Mouse (Mus musculus) lung, postnatal 0 days (tissue): Measurements from ENCODE around the gene Dnah5. TPM values are rescaled to one million over a fixed set of nuclear protein-coding genes. Genes with fewer than 3 reads are reported as not detected.
"Not testable (repeated sequence)": the region's sequence is repeated elsewhere in the genome, so short reads cannot be mapped to it uniquely, and the experiment has no call there.

Experiments
- ATAC-seq: fragments of 200-750 bp; cut with Nextera tagmentation; 2 replicates; pipeline ENCODE4 v1.8.0; 2017; ENCODE audit warnings: moderate library complexity
- DNase-seq: peaks from one replicate; pipeline ENCODE4 v3.0.0-alpha.2; 2016; ENCODE audit warnings: low spot score
- H3K27ac ChIP-seq: fragments of 300-500 bp; sonication (generic); 2 replicates; pipeline ENCODE4 v1.5.1; 2014; ENCODE audit warnings: antibody characterized with exemption, mild to moderate bottlenecking, low read length, mixed read lengths
- H3K27me3 ChIP-seq: fragments of 300-500 bp; sonication (generic); replicated peaks from 2 replicates; pipeline ENCODE4 v1.6.1; 2014; ENCODE audit warnings: low read length, mixed read lengths; ENCODE audit not compliant: insufficient read depth
- H3K36me3 ChIP-seq: fragments of 300-500 bp; sonication (generic); 2 replicates; pipeline ENCODE4 v1.6.1; 2014; ENCODE audit warnings: low read length, mixed read lengths; ENCODE audit not compliant: insufficient read depth
- H3K4me1 ChIP-seq: fragments of 300-500 bp; sonication (generic); 2 replicates; pipeline ENCODE4 v1.6.1; 2014; ENCODE audit warnings: antibody characterized with exemption, low read depth, low read length, mixed read lengths; ENCODE audit not compliant: insufficient read depth
- H3K4me2 ChIP-seq: fragments of 300-500 bp; sonication (generic); replicated peaks from 2 replicates; pipeline ENCODE4 v1.6.1; 2014; ENCODE audit warnings: low read depth, mild to moderate bottlenecking, low read length, moderate library complexity, mixed read lengths
- H3K4me3 ChIP-seq: fragments of 300-500 bp; sonication (generic); 2 replicates; pipeline ENCODE4 v1.5.1; 2014; ENCODE audit warnings: low read depth, low read length
- H3K9ac ChIP-seq: fragments of 300-500 bp; sonication (generic); replicated peaks from 2 replicates; pipeline ENCODE4 v1.6.1; 2014; ENCODE audit warnings: low read depth, mild to moderate bottlenecking
- H3K9me3 ChIP-seq: fragments of 300-500 bp; sonication (generic); 2 replicates; pipeline ENCODE4 v1.6.1; 2016; ENCODE audit warnings: low read length, mixed read lengths
- CTCF ChIP-seq: IDR thresholded peaks from 2 replicates; pipeline ENCODE4 v1.5.1; 2016; ENCODE audit warnings: antibody characterized with exemption, mild to moderate bottlenecking
- EP300 ChIP-seq: IDR thresholded peaks from 2 replicates; pipeline ENCODE4 v1.6.1; 2016; ENCODE audit warnings: antibody characterized with exemption, mild to moderate bottlenecking, control low read depth
- WGBS: fragments of 180-500 bp; shearing (Covaris S2); extraction: QIAGEN DNeasy Blood & Tissue Kit; methylation state at CpG from one replicate; pipeline ENCODE4 v1.1.7; 2014; 5-methylcytosine and 5-hydroxymethylcytosine counted together
- polyA plus RNA-seq: library from polyadenylated mRNA; unstranded; fragments of >200 nt; fragmentation: Nextera tagmentation; extraction: Ambion mirVana; gene quantifications from 2 replicates; pipeline ENCODE4 v1.2.1, GENCODE M21; 2015

Dnah5 gene
- polyA plus RNA-seq, 1 experiment from 2014 or later: 1.1 TPM

DNA sequence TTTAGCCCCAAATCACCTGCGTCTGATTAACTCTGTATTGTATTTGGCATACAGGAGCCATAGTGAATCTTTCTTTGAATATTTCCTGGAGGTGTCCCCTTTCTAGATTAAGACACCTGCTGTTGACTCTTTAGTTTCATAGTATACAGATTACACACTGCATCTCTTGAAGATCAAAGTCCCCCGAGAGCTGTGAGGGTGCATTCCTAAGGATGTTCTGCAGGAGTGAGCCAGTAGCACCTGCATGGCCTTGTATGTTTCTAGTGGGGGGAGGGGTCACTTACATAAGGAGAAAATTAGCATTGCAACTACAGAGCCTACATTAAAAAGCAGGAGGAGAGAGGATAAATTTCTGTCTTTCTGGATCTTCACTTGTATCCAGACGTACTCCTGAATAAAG, 201.1 kb downstream of the Dnah5 start:
- no peaks in the 10 kb centered on the region for H3K27me3 ChIP-seq
- TF ChIP-seq EP300: no peak
- TF ChIP-seq CTCF: no peak
- H3K9me3 ChIP-seq: no peaks in the 10 kb centered on the region
- no peak overlapping the region for H3K27ac ChIP-seq
- ATAC-seq (no peak), DNase-seq (no peak)
- 60% methylated on average over 3 of the region's 3 CpGs for WGBS
- no peak overlapping the region for H3K4me2 ChIP-seq
- H3K9ac ChIP-seq: no peak overlapping the region
- no peaks in the 10 kb centered on the region for H3K36me3 ChIP-seq
- no peak overlapping the region for H3K4me3 ChIP-seq
- no peaks in the 10 kb centered on the region for H3K4me1 ChIP-seq

DNA sequence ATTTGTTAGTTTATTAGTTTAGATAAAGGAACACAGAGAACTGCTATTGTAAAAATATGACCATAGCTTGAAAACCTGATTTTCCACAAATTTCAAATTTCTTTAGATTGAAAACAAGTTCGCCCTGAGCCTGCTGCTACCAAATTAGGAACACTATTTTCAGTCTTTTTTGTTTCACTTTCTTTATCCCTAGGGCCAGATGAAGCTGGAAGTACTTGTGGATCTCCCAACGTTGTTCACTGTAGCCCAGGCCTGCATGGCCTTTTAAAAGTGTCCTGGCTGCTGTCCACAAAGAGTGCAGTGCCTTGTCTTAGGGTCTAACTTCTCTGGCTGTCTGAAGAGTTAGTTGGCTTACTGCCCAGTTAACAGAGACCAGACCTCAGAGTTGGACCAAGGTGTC, 201.6 kb downstream of the Dnah5 start:
- Histone ChIP-seq H3K9ac (no peak overlapping the region), H3K36me3 (no peaks in the 10 kb centered on the region), H3K4me2 (no peak overlapping the region), H3K4me3 (no peak overlapping the region), H3K4me1 (no peaks in the 10 kb centered on the region), H3K27ac (no peak overlapping the region), H3K9me3 (no peaks in the 10 kb centered on the region), H3K27me3 (no peaks in the 10 kb centered on the region)
- DNase-seq (no peak), ATAC-seq (no peak)
- TF ChIP-seq EP300 (no peak), CTCF (no peak)
- WGBS: 37% methylated on average over 2 of the region's 2 CpGs

DNA sequence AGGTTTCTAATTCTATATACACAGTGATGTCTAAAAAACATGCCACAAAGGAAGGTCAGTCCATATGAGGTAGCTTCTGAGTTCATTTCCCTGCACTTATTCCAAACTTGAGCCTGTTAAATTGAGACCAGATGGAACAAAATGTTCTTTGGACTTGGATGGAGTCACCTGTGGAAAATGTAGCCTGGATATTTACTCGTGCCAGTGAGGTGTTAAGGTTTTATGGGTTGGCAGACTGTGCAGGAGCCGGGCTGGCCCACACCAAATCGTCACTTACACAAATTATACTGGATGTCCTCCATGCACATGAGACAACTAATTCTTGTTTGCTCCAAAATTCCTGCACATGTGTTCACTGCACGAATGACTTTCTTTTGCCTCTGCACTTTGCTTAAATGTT, 236.2 kb downstream of the Dnah5 start:
- Histone ChIP-seq H3K27ac (no peak overlapping the region), H3K27me3 (no peaks in the 10 kb centered on the region), H3K4me2 (no peak overlapping the region), H3K4me3 (no peak overlapping the region), H3K36me3 (no peaks in the 10 kb centered on the region), H3K4me1 (no peaks in the 10 kb centered on the region), H3K9ac (no peak overlapping the region), H3K9me3 (no peaks in the 10 kb centered on the region)
- 77% methylated on average over 4 of the region's 4 CpGs for WGBS
- TF ChIP-seq CTCF: no peak
- no peak for TF ChIP-seq EP300
- DNase-seq: no peak
- no peak for ATAC-seq

DNA sequence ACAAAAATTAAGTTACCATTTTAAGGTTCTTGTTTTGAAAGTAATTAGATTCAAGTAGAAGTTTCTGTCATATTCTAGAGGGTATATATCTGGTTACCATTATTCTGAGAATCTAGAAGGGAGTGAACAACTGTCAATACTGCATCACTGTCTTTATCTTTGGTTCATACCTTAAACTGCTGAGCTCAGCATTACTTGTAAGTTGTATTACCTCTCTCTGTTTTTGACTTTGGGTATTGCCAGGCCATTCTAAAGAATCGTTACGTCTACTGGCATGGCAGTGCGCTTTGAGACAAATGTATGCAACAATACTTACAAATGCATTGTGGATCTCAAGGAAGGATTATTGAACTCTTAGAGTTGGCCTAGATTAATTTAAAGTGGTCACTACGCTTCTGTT, 240.9 kb downstream of the Dnah5 start:
- Histone ChIP-seq H3K4me3 (no peak overlapping the region), H3K36me3 (no peaks in the 10 kb centered on the region), H3K4me2 (no peak overlapping the region), H3K27ac (no peak overlapping the region), H3K4me1 (no peaks in the 10 kb centered on the region), H3K9ac (no peak overlapping the region), H3K27me3 (no peaks in the 10 kb centered on the region), H3K9me3 (no peaks in the 10 kb centered on the region)
- TF ChIP-seq EP300: no peak
- TF ChIP-seq CTCF: no peak
- no peak for DNase-seq
- ATAC-seq: no peak
- 91% methylated on average over 4 of the region's 4 CpGs for WGBS

DNA sequence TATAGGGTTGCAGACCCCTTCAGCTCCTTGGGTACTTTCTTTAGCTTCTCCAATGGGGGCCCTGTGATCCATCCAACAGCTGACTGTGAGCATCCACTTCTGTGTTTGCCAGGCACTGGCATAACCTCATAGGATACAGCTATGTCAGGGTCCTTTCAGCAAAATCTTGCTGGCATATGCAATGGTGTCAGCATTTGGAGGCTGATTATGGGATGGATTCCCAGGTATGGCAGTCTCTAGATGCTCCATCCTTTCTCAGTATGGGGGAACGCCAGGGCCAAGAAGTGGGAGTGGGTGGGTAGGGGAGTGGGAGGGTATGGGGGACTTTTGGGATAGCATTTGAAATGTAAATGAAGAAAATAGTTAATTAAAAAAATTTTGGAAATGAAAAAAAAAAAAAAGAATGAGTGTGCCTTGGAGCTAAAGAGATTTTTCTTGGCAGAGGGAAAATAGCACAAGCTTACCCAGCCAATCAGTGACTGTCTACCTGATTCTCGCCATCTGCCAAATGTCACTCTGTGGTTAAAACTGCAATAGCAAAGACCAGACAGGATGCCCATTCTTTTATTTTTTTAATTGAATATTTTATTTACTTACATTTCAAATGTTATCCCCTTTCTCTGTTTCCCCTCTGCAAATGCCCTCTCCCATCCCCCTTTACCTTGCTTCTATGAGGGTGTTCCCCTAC, 257.7 kb downstream of the Dnah5 start:
- ATAC-seq, H3K27ac ChIP-seq: not testable (repeated sequence)
- 93% methylated on average over 2 of the region's 2 CpGs for WGBS

DNA sequence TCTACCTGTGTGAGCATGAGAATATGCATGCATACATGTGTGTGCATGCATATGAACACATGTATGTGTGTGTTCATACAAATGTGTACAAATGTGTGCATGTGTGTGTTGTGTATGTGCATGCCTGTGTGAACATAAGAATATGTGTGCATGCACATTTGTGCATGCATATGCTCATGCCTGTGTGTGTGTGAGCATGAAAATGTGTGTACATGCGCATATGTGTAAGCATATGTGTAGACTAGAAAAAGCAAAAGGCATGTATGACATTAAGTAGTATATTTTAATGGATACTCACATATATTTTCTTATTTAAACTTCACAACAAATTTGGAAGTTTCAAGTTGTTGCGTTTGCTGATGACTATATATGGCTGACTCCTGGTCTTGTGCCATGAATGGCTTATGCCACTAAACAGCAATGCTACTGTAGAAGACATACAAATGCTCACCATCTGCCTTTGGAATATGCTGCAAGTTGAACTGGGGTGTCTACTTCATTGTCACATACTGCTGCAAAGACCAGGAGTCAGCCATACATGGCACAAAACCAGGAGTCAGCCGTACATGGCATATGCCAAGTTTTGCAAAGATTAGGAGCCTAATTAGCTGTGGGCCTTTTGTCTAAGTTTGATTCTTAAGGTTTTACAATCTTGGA, 263.2 kb downstream of the Dnah5 start:
- 87% methylated on average over 3 of the region's 3 CpGs for WGBS
- H3K4me1 ChIP-seq: no peaks in the 10 kb centered on the region
- no peak for ATAC-seq

More for the DNA sequence above, 257.7 kb downstream of the Dnah5 start:
- H3K36me3 ChIP-seq, DNase-seq, H3K27me3 ChIP-seq, H3K9ac ChIP-seq, H3K4me2 ChIP-seq, H3K4me3 ChIP-seq, H3K4me1 ChIP-seq, H3K9me3 ChIP-seq: not testable (repeated sequence)

More for the DNA sequence above, 263.2 kb downstream of the Dnah5 start:
- no peak for DNase-seq
- Histone ChIP-seq H3K4me2 (no peak overlapping the region), H3K27ac (no peak overlapping the region), H3K9ac (no peak overlapping the region), H3K4me3 (no peak overlapping the region), H3K27me3 (no peaks in the 10 kb centered on the region), H3K36me3 (no peaks in the 10 kb centered on the region), H3K9me3 (no peaks in the 10 kb centered on the region)
- no peak for TF ChIP-seq CTCF
- TF ChIP-seq EP300: no peak
